Mouse (Mus musculus) CH12.LX (cell line): ENCODE results near the gene Cit.

Source experiments
- CHD1 ChIP-seq: IDR thresholded peaks from 2 replicates; pipeline ENCODE4 v1.6.1; 2012; ENCODE audit warnings: low read depth, low read length, improper control_type of control experiment, inconsistent platforms
- CHD2 ChIP-seq: IDR thresholded peaks from 2 replicates; pipeline ENCODE4 v1.6.1; 2011; ENCODE audit warnings: low read length, improper control_type of control experiment
- CTCF ChIP-seq, 2 experiments: IDR thresholded peaks in 1 of 2; conservative IDR thresholded peaks in 1 of 2; 2 replicates each; pipeline ENCODE4 v1.5.1; 2011 to 2012; ENCODE audit warnings: low read depth in 2 of 2, low read length in 2 of 2, improper control_type of control experiment in 1 of 2, inconsistent platforms in 1 of 2, mild to moderate bottlenecking in 1 of 2, moderate library complexity in 1 of 2
- E2F4 ChIP-seq: IDR thresholded peaks from 2 replicates; pipeline ENCODE4 v1.6.1; 2011; ENCODE audit warnings: low read depth, low read length, improper control_type of control experiment; ENCODE audit not compliant: insufficient replicate concordance
- ELF1 ChIP-seq: IDR thresholded peaks from 2 replicates; pipeline ENCODE4 v1.6.1; 2014; ENCODE audit warnings: low read depth, mild to moderate bottlenecking, inconsistent platforms, low read length, improper control_type of control experiment
- EP300 ChIP-seq: IDR thresholded peaks from 2 replicates; pipeline ENCODE4 v1.6.1; 2011; ENCODE audit warnings: low read length, improper control_type of control experiment
- JUN ChIP-seq: IDR thresholded peaks from 2 replicates; pipeline ENCODE4 v1.6.1; 2011; ENCODE audit warnings: low read depth, mild to moderate bottlenecking, low read length, improper control_type of control experiment, moderate library complexity; ENCODE audit not compliant: insufficient read depth
- MAFK ChIP-seq: IDR thresholded peaks from 2 replicates; pipeline ENCODE4 v1.6.1; 2011; ENCODE audit warnings: low read length, improper control_type of control experiment; ENCODE audit not compliant: insufficient replicate concordance
- POLR2A ChIP-seq: IDR thresholded peaks from 2 replicates; pipeline ENCODE4 v1.6.1; 2011; ENCODE audit warnings: low read depth, mild to moderate bottlenecking, improper control_type of control experiment, low read length
- RAD21 ChIP-seq: IDR thresholded peaks from 2 replicates; pipeline ENCODE4 v1.6.1; 2011; ENCODE audit warnings: low read depth, mild to moderate bottlenecking, low read length, improper control_type of control experiment, moderate library complexity
- RCOR1 ChIP-seq: conservative IDR thresholded peaks from 2 replicates; pipeline ENCODE4 v1.6.1; 2012; ENCODE audit warnings: low read depth, mild to moderate bottlenecking, inconsistent platforms, low read length, improper control_type of control experiment
- UBTF ChIP-seq: IDR thresholded peaks from 2 replicates; pipeline ENCODE4 v1.6.1; 2012; ENCODE audit warnings: low read depth, mild to moderate bottlenecking, inconsistent platforms, low read length, improper control_type of control experiment, moderate library complexity
- ZC3H11A ChIP-seq: IDR thresholded peaks from 2 replicates; pipeline ENCODE4 v1.6.1; 2012; ENCODE audit warnings: low read depth, mild to moderate bottlenecking, inconsistent platforms, low read length, improper control_type of control experiment
- ZKSCAN1 ChIP-seq: IDR thresholded peaks from 2 replicates; pipeline ENCODE4 v1.6.1; 2012; ENCODE audit warnings: low read depth, inconsistent platforms, low read length, improper control_type of control experiment, borderline replicate concordance

- no peak for TF ChIP-seq CTCF (conservative IDR thresholded peaks at IDR 0.05 in 1 of 2, IDR thresholded peaks at IDR 0.05 in 1 of 2; ENCODE audit: low read depth in 2 of 2, low read length in 2 of 2)
- no peak for TF ChIP-seq EP300
- TF ChIP-seq RAD21: no peak
- no peak for TF ChIP-seq ZKSCAN1
- no peak for TF ChIP-seq POLR2A
- TF ChIP-seq E2F4: no peak
- TF ChIP-seq ELF1: no peak
- TF ChIP-seq MAFK: no peak
- TF ChIP-seq UBTF: no peak
- TF ChIP-seq JUN: no peak
- TF ChIP-seq RCOR1: no peak
- no peak for TF ChIP-seq ZC3H11A
- no peak for TF ChIP-seq CHD1
- no peak for TF ChIP-seq CHD2
Measured at GRCm38 (mm10) chr5:115859461-115859860, 14.4 kb downstream of the Cit start.
